In the genomic region with DNA sequence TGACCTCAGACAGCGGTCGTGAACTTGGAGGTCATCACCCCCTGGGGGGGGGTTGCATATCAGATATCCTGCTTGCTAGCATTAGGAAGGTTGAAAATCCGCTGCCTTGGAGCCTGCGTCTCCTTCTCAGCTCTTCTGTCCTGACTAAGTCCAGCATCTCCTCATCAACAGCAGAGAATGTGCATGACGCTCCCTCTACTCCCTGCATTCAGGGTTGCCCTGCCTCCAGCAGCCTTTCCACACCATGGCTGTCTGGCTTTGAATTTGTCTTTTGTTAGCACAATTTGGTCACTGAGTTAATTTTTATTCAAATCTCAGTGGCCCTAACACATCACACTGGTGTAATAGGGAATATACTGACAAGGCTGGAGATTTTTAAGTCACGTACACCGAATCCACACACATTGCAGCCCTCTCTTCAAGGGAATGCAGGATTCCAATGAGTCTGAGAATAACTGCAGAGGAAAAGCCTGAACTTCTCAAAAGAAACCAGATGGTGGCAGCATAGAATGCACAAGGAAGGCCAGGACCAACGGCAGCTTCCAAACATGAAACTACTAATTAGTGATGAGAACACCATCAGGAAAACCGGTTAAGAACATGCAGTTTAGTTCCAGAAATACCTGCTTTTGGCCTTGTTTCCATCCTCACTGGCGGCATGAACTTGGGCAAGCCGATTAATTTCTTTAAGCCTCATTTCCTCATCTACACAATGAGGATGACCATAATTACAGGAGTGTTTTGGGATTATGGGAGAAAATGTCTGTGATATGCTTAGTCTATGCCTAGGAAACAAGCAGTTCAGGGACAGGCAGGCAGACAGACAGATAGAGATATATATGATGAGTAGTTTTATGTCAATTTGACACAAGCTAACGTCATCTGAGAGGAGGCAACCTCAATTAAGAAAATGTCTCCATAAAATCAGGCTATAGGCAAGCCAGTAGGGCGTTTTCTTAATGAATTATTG, we compare ENCODE assay signal across 8 mouse cellular contexts.
DNase-seq lines count a peak whose midpoint lies in the region; ATAC-seq and TF ChIP-seq lines count a peak whose summit lies in the region.

No protein-coding gene starts in this region.

- H3K4me1 ChIP-seq in heart, embryonic 12.5 days (replicated peaks), result no peaks in the 10 kb centered on the region
- H3K4me1 ChIP-seq in kidney, embryonic 15.5 days, result no peaks in the 10 kb centered on the region
- peaks cover 8% of the 10 kb centered on the region for H3K4me1 ChIP-seq in liver, adult 2 months (ENCODE audit: control insufficient read depth, insufficient read depth, low read length)
- no peaks in the 10 kb centered on the region for H3K4me1 ChIP-seq in neural tube, embryonic 14.5 days (ENCODE audit: control insufficient read depth, insufficient read depth, low read length)

- ATAC-seq in heart, embryonic 12.5 days (ENCODE audit: insufficient number of reproducible peaks, low FRiP score), result no peak
- peak; percentile 46 for ATAC-seq in kidney, embryonic 15.5 days (replicated peaks; ENCODE audit: low FRiP score)
- peak; percentile 91 for ATAC-seq in neural tube, embryonic 14.5 days (ENCODE audit: low read depth)

- no peak overlapping the region for H3K4me2 ChIP-seq in heart, embryonic 12.5 days
- no peak overlapping the region for H3K4me2 ChIP-seq in kidney, embryonic 15.5 days
- H3K4me2 ChIP-seq in neural tube, embryonic 14.5 days (ENCODE audit: low read depth, low read length), result no peak overlapping the region

- DNase-seq in heart, adult 8-10 months (ENCODE audit: low spot score), result peak; percentile 55
- DNase-seq in cerebellum, adult 11-12 months, result peak; percentile 6
- peak; percentile 54 for DNase-seq in forelimb bud, embryonic 11.5 days (ENCODE audit: low read depth, low spot score)
- DNase-seq in liver, adult 2 months (ENCODE audit: extremely low read depth, low read depth, low spot score), result peak; percentile 43
- no peak for DNase-seq in thymus, postnatal 14 days

- TF ChIP-seq POLR2A in liver, adult 2 months (IDR thresholded peaks at IDR 0.05; ENCODE audit: extremely low read depth, insufficient read depth, low read length), result no peak

- no peaks in the 10 kb centered on the region for H3K27me3 ChIP-seq in heart, embryonic 12.5 days (replicated peaks)
- H3K27me3 ChIP-seq in kidney, embryonic 15.5 days, result no peaks in the 10 kb centered on the region
- H3K27me3 ChIP-seq in liver, adult 2 months (ENCODE audit: control insufficient read depth, insufficient read depth, low read length), result no peaks in the 10 kb centered on the region
- no peaks in the 10 kb centered on the region for H3K27me3 ChIP-seq in neural tube, embryonic 14.5 days (ENCODE audit: control insufficient read depth, insufficient read depth, low read length)

- H3K79me2 ChIP-seq in liver, adult 2 months (ENCODE audit: control insufficient read depth, insufficient read depth, low read length), result no peaks in the 10 kb centered on the region

- H3K9ac ChIP-seq in heart, embryonic 12.5 days, result no peak overlapping the region
- H3K9ac ChIP-seq in kidney, embryonic 15.5 days, result no peak overlapping the region
- no peak overlapping the region for H3K9ac ChIP-seq in liver, adult 2 months (ENCODE audit: low read depth, low read length)
- no peak overlapping the region for H3K9ac ChIP-seq in neural tube, embryonic 14.5 days (replicated peaks; ENCODE audit: low read depth, low read length)

- 55% methylated on average over 13 of the region's 13 CpGs for WGBS in heart, embryonic 12.5 days
- 52% methylated on average over 13 of the region's 13 CpGs for WGBS in kidney, embryonic 15.5 days
- WGBS in liver, adult 2 months, result 51% methylated on average over 13 of the region's 13 CpGs
- 55% methylated on average over 13 of the region's 13 CpGs for WGBS in neural tube, embryonic 14.5 days

- TF ChIP-seq CTCF in liver, adult 2 months (IDR thresholded peaks at IDR 0.05; ENCODE audit: low read depth, low read length), result peak; percentile 45

- no peak overlapping the region for H3K27ac ChIP-seq in heart, embryonic 12.5 days (ENCODE audit: poor library complexity, severe bottlenecking)
- no peak overlapping the region for H3K27ac ChIP-seq in kidney, embryonic 15.5 days
- no peak overlapping the region for H3K27ac ChIP-seq in liver, adult 2 months (replicated peaks; ENCODE audit: insufficient read depth, low read depth, low read length)
- H3K27ac ChIP-seq in neural tube, embryonic 14.5 days (ENCODE audit: low read depth, low read length), result no peak overlapping the region

- H3K36me3 ChIP-seq in heart, embryonic 12.5 days, result no peaks in the 10 kb centered on the region
- H3K36me3 ChIP-seq in kidney, embryonic 15.5 days, result no peaks in the 10 kb centered on the region
- no peaks in the 10 kb centered on the region for H3K36me3 ChIP-seq in liver, adult 2 months (ENCODE audit: control insufficient read depth, insufficient read depth, low read length)
- H3K36me3 ChIP-seq in neural tube, embryonic 14.5 days (ENCODE audit: control insufficient read depth, insufficient read depth, low read length), result no peaks in the 10 kb centered on the region

- no peak overlapping the region for H3K4me3 ChIP-seq in heart, embryonic 12.5 days
- no peak overlapping the region for H3K4me3 ChIP-seq in kidney, embryonic 15.5 days (replicated peaks)
- H3K4me3 ChIP-seq in liver, adult 2 months (ENCODE audit: insufficient read depth, low read depth, low read length), result no peak overlapping the region
- no peak overlapping the region for H3K4me3 ChIP-seq in neural tube, embryonic 14.5 days (ENCODE audit: low read depth, low read length)

- H3K9me3 ChIP-seq in heart, embryonic 12.5 days (replicated peaks), result peaks cover 3% of the 10 kb centered on the region
- H3K9me3 ChIP-seq in kidney, embryonic 15.5 days (replicated peaks), result no peaks in the 10 kb centered on the region
- no peaks in the 10 kb centered on the region for H3K9me3 ChIP-seq in neural tube, embryonic 14.5 days (ENCODE audit: control insufficient read depth, low read length)
